Mouse (Mus musculus): ENCODE measurements around the gene Gm17949. TPM values are rescaled to one million over a fixed set of nuclear protein-coding genes. Genes with fewer than 3 reads are reported as not detected.

The Gm17949 gene
- 0.21 and 0.37 TPM in 2 replicates for polyA plus RNA-seq (2014; fragmentation: Nextera tagmentation; extraction: Ambion mirVana)

- H3K4me1 ChIP-seq (ENCODE audit: control insufficient read depth, insufficient read depth, low read length): peaks cover 4% of the 10 kb centered on the region; the same call in 1 of the 2 replicates
- H3K27ac ChIP-seq (replicated peaks; ENCODE audit: low read depth, low read length): peak within 1 kb of the TSS; percentile 72
- H3K4me2 ChIP-seq (ENCODE audit: low read depth, severe bottlenecking): peak within 1 kb of the TSS; percentile 84
- peak within 1 kb of the TSS; percentile 68 for H3K4me3 ChIP-seq (ENCODE audit: low read depth, low read length)
- peak within 1 kb of the TSS; percentile 80 for H3K9ac ChIP-seq (ENCODE audit: low read length)
- ATAC-seq (ENCODE audit: insufficient number of reproducible peaks, low FRiP score, low TSS enrichment, low read depth) (peak; percentile 89), DNase-seq (ENCODE audit: low spot score) (peak; percentile 99)
- peaks cover 2% of the 10 kb centered on the region; the same call in 1 of the 2 replicates for H3K36me3 ChIP-seq (ENCODE audit: control insufficient read depth, insufficient read depth, low read length)
- under 1% methylated on average over 51 of the region's 51 CpGs for WGBS
- no peaks in the 10 kb centered on the region for H3K9me3 ChIP-seq (ENCODE audit: control insufficient read depth, low read length)
- H3K27me3 ChIP-seq (ENCODE audit: control insufficient read depth, insufficient read depth, low read length): no peaks in the 10 kb centered on the region
Observed at GRCm38 (mm10) chr17:57011236-57012141, at the start of gene Gm17949, which contains the start of gene Gtf2f1. Gm17949 (plus strand) TSS chr17:57011469. Gtf2f1 (minus strand) TSS chr17:57011288.

GRCm38 (mm10) chr17:56961880-56962279 lies 49.4 kb upstream of the Gm17949 start:
- DNase-seq (ENCODE audit: low spot score): no peak
- WGBS: 91% methylated on average over 4 of the region's 4 CpGs
- Histone ChIP-seq H3K4me1 (ENCODE audit: control insufficient read depth, insufficient read depth, low read length) (no peaks in the 10 kb centered on the region), H3K9me3 (ENCODE audit: control insufficient read depth, low read length) (no peaks in the 10 kb centered on the region), H3K4me2 (ENCODE audit: low read depth, severe bottlenecking) (no peak overlapping the region), H3K9ac (ENCODE audit: low read length) (no peak overlapping the region), H3K36me3 (ENCODE audit: control insufficient read depth, insufficient read depth, low read length) (no peaks in the 10 kb centered on the region), H3K4me3 (ENCODE audit: low read depth, low read length) (no peak overlapping the region), H3K27me3 (ENCODE audit: control insufficient read depth, insufficient read depth, low read length) (no peaks in the 10 kb centered on the region), H3K27ac (replicated peaks; ENCODE audit: low read depth, low read length) (no peak overlapping the region)
- no peak for ATAC-seq (ENCODE audit: insufficient number of reproducible peaks, low FRiP score, low TSS enrichment, low read depth)

- no peak overlapping the region for H3K9ac ChIP-seq (ENCODE audit: low read length)
- no peak overlapping the region for H3K4me2 ChIP-seq (ENCODE audit: low read depth, severe bottlenecking)
- no peaks in the 10 kb centered on the region for H3K4me1 ChIP-seq (ENCODE audit: control insufficient read depth, insufficient read depth, low read length)
- DNase-seq (ENCODE audit: low spot score): no peak
- no peaks in the 10 kb centered on the region for H3K36me3 ChIP-seq (ENCODE audit: control insufficient read depth, insufficient read depth, low read length)
- no peaks in the 10 kb centered on the region for H3K27me3 ChIP-seq (ENCODE audit: control insufficient read depth, insufficient read depth, low read length)
- H3K9me3 ChIP-seq (ENCODE audit: control insufficient read depth, low read length): no peaks in the 10 kb centered on the region
- no peak overlapping the region for H3K27ac ChIP-seq (replicated peaks; ENCODE audit: low read depth, low read length)
- WGBS: 79% methylated on average over 5 of the region's 5 CpGs
- ATAC-seq (ENCODE audit: insufficient number of reproducible peaks, low FRiP score, low TSS enrichment, low read depth): no peak
- no peak overlapping the region for H3K4me3 ChIP-seq (ENCODE audit: low read depth, low read length)
Observed at GRCm38 (mm10) chr17:56962642-56963405, 48.4 kb upstream of the Gm17949 start.

- H3K9me3 ChIP-seq (ENCODE audit: control insufficient read depth, low read length): no peaks in the 10 kb centered on the region
- WGBS: 74% methylated on average over 6 of the region's 6 CpGs
Observed at GRCm38 (mm10) chr17:56963646-56964045, 47.6 kb upstream of the Gm17949 start.

GRCm38 (mm10) chr17:56969321-56969720 lies 41.9 kb upstream of the Gm17949 start:
- no peak overlapping the region for H3K4me2 ChIP-seq (ENCODE audit: low read depth, severe bottlenecking)
- no peaks in the 10 kb centered on the region for H3K36me3 ChIP-seq (ENCODE audit: control insufficient read depth, insufficient read depth, low read length)
- no peaks in the 10 kb centered on the region for H3K4me1 ChIP-seq (ENCODE audit: control insufficient read depth, insufficient read depth, low read length)
- H3K4me3 ChIP-seq (ENCODE audit: low read depth, low read length): no peak overlapping the region
- ATAC-seq (ENCODE audit: insufficient number of reproducible peaks, low FRiP score, low TSS enrichment, low read depth) (no peak), DNase-seq (ENCODE audit: low spot score) (no peak)
- H3K27me3 ChIP-seq (ENCODE audit: control insufficient read depth, insufficient read depth, low read length): no peaks in the 10 kb centered on the region
- H3K27ac ChIP-seq (replicated peaks; ENCODE audit: low read depth, low read length): no peak overlapping the region
- WGBS: 64% methylated on average over 3 of the region's 3 CpGs
- no peaks in the 10 kb centered on the region for H3K9me3 ChIP-seq (ENCODE audit: control insufficient read depth, low read length)
- no peak overlapping the region for H3K9ac ChIP-seq (ENCODE audit: low read length)

More at GRCm38 (mm10) chr17:56963646-56964045, 47.6 kb upstream of the Gm17949 start:
- Histone ChIP-seq H3K36me3 (ENCODE audit: control insufficient read depth, insufficient read depth, low read length) (no peaks in the 10 kb centered on the region), H3K4me2 (ENCODE audit: low read depth, severe bottlenecking) (no peak overlapping the region), H3K27ac (replicated peaks; ENCODE audit: low read depth, low read length) (no peak overlapping the region), H3K4me1 (ENCODE audit: control insufficient read depth, insufficient read depth, low read length) (no peaks in the 10 kb centered on the region), H3K9ac (ENCODE audit: low read length) (no peak overlapping the region), H3K4me3 (ENCODE audit: low read depth, low read length) (no peak overlapping the region), H3K27me3 (ENCODE audit: control insufficient read depth, insufficient read depth, low read length) (no peaks in the 10 kb centered on the region)
- ATAC-seq (ENCODE audit: insufficient number of reproducible peaks, low FRiP score, low TSS enrichment, low read depth) (no peak), DNase-seq (ENCODE audit: low spot score) (no peak)

- no peak overlapping the region for H3K4me3 ChIP-seq (ENCODE audit: low read depth, low read length)
- H3K9ac ChIP-seq (ENCODE audit: low read length): no peak overlapping the region
- 67% methylated on average over 5 of the region's 5 CpGs for WGBS
- H3K4me1 ChIP-seq (ENCODE audit: control insufficient read depth, insufficient read depth, low read length): no peaks in the 10 kb centered on the region
- DNase-seq (ENCODE audit: low spot score): no peak
- H3K4me2 ChIP-seq (ENCODE audit: low read depth, severe bottlenecking): no peak overlapping the region
- no peaks in the 10 kb centered on the region for H3K36me3 ChIP-seq (ENCODE audit: control insufficient read depth, insufficient read depth, low read length)
- no peak for ATAC-seq (ENCODE audit: insufficient number of reproducible peaks, low FRiP score, low TSS enrichment, low read depth)
- H3K9me3 ChIP-seq (ENCODE audit: control insufficient read depth, low read length): no peaks in the 10 kb centered on the region
- no peaks in the 10 kb centered on the region for H3K27me3 ChIP-seq (ENCODE audit: control insufficient read depth, insufficient read depth, low read length)
- H3K27ac ChIP-seq (replicated peaks; ENCODE audit: low read depth, low read length): no peak overlapping the region
Observed at GRCm38 (mm10) chr17:56970081-56970480, 41.2 kb upstream of the Gm17949 start.

GRCm38 (mm10) chr17:56973956-56974707 lies 37.1 kb upstream of the Gm17949 start:
- no peaks in the 10 kb centered on the region for H3K9me3 ChIP-seq (ENCODE audit: control insufficient read depth, low read length)
- H3K36me3 ChIP-seq (ENCODE audit: control insufficient read depth, insufficient read depth, low read length): no peaks in the 10 kb centered on the region
- no peak overlapping the region for H3K27ac ChIP-seq (replicated peaks; ENCODE audit: low read depth, low read length)
- H3K9ac ChIP-seq (ENCODE audit: low read length): no peak overlapping the region
- DNase-seq (ENCODE audit: low spot score) (no peak), ATAC-seq (ENCODE audit: insufficient number of reproducible peaks, low FRiP score, low TSS enrichment, low read depth) (no peak)
- H3K4me3 ChIP-seq (ENCODE audit: low read depth, low read length): no peak overlapping the region
- no peaks in the 10 kb centered on the region for H3K4me1 ChIP-seq (ENCODE audit: control insufficient read depth, insufficient read depth, low read length)
- H3K27me3 ChIP-seq (ENCODE audit: control insufficient read depth, insufficient read depth, low read length): no peaks in the 10 kb centered on the region
- 60% methylated on average over 13 of the region's 14 CpGs for WGBS
- H3K4me2 ChIP-seq (ENCODE audit: low read depth, severe bottlenecking): no peak overlapping the region

All from limb, embryonic 11.5 days (tissue).